Mouse (Mus musculus): ENCODE results near the gene Cypt3.

Gene Cypt3

DNA sequence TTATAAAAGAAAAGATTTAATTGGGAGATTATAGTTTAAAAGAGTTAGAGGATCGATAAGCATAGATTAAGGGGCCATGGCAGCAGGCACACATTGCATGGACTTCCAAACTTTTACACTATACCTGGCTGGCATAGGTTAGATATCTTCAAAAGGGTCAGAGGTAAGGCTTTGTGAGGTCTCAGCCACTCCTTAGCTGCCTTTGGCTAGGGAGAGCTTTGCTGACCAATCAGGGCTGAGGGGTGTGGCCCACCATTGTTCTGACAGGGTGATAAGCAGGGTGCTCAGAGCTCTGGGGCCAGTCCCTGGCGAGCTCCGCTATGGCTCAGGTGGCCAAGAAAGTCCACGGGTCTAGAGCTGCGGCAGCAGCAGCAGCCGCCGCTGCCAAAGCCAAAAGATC is at the start of gene Cypt3:
TSS of gene Cypt3 (plus strand) at position 301 of the 400 bp plus-strand sequence.
- in situ Hi-C loops (cut with MseI, MboI): no loop called here

DNA sequence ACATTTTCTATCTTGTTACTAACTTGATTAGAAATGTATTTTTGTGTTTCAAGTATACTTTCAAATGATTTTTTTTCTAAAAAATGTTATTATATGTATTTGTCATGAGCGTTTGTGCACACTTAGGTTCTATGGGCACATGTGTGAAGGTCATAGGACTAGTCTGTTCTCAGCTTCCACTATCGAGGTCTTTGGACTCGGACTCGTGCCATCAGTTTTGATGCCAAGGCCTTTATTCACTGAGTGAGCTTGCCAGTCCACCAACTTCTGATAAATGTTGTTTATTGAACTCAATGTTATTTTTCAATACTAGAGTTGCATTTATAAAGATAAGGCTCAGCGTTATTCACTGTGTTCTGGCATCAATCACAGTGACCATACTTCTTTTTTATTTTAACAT is 42.9 kb upstream of the Cypt3 start:
- in situ Hi-C loops (cut with MseI, MboI): no loop called here

DNA sequence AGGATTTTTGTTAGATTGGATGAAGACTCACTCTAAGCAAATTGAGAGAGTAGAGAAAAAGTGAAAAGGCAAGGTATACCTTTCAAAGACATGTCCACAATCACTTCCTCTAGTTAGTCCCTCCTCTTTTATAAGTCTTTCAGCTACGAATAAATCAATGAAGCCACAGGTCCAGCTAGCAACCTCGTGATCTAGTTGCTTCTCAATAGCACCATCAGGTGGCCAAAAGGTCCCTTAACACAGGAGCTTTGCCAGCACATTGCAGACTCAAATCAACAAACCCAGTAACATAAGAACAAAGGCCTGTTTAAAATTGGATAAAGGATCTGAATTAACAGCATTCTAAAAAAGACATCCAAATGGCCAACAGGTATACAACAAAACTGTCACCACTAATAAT is 30.0 kb upstream of the Cypt3 start:
- in situ Hi-C loops (cut with MseI, MboI): no loop called here

DNA sequence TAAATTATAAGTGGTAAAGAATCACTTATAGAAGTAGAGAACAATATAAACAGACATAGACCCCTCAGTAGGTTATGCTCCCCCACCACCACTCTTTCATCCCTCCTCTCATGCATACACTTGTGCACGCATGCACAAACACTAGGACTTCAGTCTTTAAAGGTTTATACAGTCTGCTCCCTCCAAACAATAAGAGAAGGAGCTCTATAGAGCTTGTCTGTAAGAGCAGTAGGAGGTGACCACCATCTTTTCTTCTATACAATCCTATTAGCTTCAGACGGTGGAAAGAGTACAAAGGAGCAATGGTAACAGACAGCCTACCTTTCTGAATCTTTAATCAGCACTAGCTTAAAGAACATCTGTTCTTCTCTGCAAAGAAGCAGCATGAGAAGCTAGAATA is 1.8 kb upstream of the Cypt3 start:
- in situ Hi-C loops (cut with MseI, MboI): no loop called here

DNA sequence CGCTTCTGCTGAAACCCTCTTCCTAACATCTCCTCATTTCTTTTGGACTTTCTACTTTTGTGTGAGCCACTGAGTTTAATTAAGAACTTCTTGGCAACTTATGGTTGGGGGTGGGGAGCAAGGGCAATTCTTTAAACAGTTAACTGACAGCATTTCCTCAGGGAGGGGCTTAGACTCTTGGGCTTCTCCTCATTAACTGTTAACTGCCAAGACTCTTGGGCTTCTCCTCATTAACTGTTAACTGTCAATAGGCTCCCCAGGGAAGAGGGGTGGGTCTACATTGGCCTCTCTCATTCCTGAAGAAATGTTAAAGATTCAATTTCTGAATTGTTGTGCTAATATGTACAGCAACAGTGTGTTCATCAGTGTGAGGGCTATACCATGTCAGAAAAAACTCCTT is 6.3 kb downstream of the Cypt3 start:
- in situ Hi-C loops (cut with MseI, MboI): no loop called here

DNA sequence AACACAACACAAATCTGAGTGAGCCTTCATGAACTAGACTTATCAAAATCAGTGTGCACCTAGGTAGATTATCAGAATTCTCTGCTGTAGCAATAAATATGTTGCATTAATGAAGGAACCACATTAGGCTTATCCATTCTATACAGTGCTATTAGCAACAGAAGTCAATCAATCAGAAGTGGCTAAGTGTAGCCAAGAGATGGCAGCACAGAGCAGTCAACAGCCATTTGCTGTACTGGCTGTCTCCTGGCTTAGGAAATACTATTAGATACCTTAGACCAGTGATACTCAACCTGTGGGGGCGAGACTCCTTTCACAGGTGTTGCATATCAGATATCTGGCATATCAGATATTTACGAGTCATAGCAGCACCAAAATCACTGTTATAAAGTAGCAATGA is 41.2 kb downstream of the Cypt3 start:
- in situ Hi-C loops (cut with MseI, MboI): no loop called here
